Mouse (Mus musculus) midbrain, embryonic 11.5 days (tissue): ENCODE data around the gene Eftud2. TPM values are rescaled to one million over a fixed set of nuclear protein-coding genes. Genes with fewer than 3 reads are reported as not detected.

Source experiments
- ATAC-seq: fragments of 200-750 bp; cut with Nextera tagmentation; 2 replicates; pipeline ENCODE4 v1.8.0; 2017; ENCODE audit warnings: moderate TSS enrichment, moderate library complexity; ENCODE audit not compliant: low FRiP score
- DNase-seq: peaks from one replicate; pipeline ENCODE4 v3.0.0; 2015; ENCODE audit warnings: low spot score; ENCODE audit errors: missing footprints
- H3K27ac ChIP-seq: fragments of 300-500 bp; sonication (generic); 2 replicates; pipeline ENCODE4 v1.5.1; 2014; ENCODE audit warnings: low read depth, low read length
- H3K27me3 ChIP-seq: fragments of 300-500 bp; sonication (generic); 2 replicates; pipeline ENCODE4 v1.6.1; 2014; ENCODE audit warnings: mild to moderate bottlenecking, low read length, moderate library complexity, mixed read lengths; ENCODE audit not compliant: control insufficient read depth, insufficient read depth
- H3K36me3 ChIP-seq: fragments of 300-500 bp; sonication (generic); 2 replicates; pipeline ENCODE4 v1.6.1; 2014; ENCODE audit warnings: mild to moderate bottlenecking, low read length, moderate library complexity, mixed read lengths; ENCODE audit not compliant: control insufficient read depth, insufficient read depth
- H3K4me1 ChIP-seq: fragments of 300-500 bp; sonication (generic); 2 replicates; pipeline ENCODE4 v1.6.1; 2014; ENCODE audit warnings: low read length; ENCODE audit not compliant: control insufficient read depth, insufficient read depth
- H3K4me2 ChIP-seq: fragments of 300-500 bp; sonication (generic); 2 replicates; pipeline ENCODE4 v1.6.1; 2014; ENCODE audit warnings: mild to moderate bottlenecking, moderate library complexity
- H3K4me3 ChIP-seq: fragments of 300-500 bp; sonication (generic); 2 replicates; pipeline ENCODE4 v1.5.1; 2014; ENCODE audit warnings: low read depth, low read length
- H3K9ac ChIP-seq: fragments of 300-500 bp; sonication (generic); 2 replicates; pipeline ENCODE4 v1.6.1; 2014; ENCODE audit warnings: low read length
- H3K9me3 ChIP-seq: fragments of 300-500 bp; sonication (generic); 2 replicates; pipeline ENCODE4 v1.6.1; 2016; ENCODE audit warnings: low read length; ENCODE audit not compliant: control insufficient read depth
- WGBS: fragments of 180-500 bp; shearing (Covaris S2); extraction: QIAGEN DNeasy Blood & Tissue Kit; methylation state at CpG from one replicate; pipeline ENCODE4 v1.1.7; 2014; 5-methylcytosine and 5-hydroxymethylcytosine counted together
- polyA plus RNA-seq: library from polyadenylated mRNA; unstranded; fragments of >200 nt; fragmentation: Nextera tagmentation; extraction: Ambion mirVana; gene quantifications from 2 replicates; pipeline ENCODE4 v1.2.1, GENCODE M21; 2014

Eftud2 gene
- polyA plus RNA-seq, 1 experiment from 2014 or later: 252 TPM

DNA sequence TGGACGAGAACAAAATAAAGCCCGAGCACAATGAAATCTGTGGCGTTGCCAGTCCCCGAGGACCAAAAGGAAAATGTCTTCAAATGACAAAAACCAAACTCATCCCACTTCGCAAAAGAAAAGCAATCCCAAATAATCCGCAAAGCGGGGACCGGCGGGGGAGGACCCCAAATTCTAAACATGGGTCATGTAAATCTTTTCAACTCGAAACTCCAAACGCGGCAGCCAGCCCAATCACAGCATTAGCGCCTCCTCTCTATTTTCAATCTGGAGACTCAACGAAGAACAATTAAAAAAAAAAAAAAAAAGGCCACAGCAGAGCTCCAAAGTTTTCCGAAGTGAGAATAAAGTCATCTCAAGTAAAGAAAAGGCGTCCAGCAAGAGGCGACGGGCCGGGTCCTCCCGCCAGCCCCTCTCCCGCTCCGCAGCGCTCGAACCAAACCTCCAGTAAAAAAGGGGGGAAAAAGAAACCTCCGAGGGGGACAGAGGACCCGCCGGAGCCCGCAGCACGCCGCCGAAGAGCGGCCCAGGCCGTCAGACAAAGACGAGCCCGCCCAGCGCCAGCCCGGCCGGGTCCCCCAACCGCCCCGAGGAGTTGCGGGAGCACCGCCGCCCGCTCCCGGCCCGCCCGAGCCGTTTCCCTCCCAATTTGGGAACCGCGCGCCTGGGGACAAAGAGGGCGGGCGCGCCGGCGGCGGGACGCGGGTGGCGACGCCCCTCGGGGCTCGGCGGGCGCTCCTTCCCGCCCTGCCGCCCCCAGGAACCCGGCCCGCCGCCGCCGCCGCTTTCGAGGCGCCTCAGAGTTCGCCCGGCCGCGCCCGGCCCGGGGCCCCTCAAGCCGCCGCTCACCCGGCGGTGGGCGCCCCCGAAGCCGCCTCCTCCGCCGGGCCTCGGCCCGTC, 62.4 kb downstream of the Eftud2 start:
- peak overlapping the region; percentile 92 for H3K27ac ChIP-seq
- H3K4me2 ChIP-seq: peak overlapping the region; percentile 56
- peak overlapping the region; percentile 98 for H3K9ac ChIP-seq
- H3K27me3 ChIP-seq: peaks cover 2% of the 10 kb centered on the region; the same call in 1 of the 2 replicates
- DNase-seq: peak; percentile 95
- H3K9me3 ChIP-seq: no peaks in the 10 kb centered on the region
- WGBS: under 1% methylated on average over 46 of the region's 92 CpGs
- ATAC-seq: peak; percentile 56
- no peaks in the 10 kb centered on the region for H3K36me3 ChIP-seq
- peaks cover 16% of the 10 kb centered on the region for H3K4me1 ChIP-seq
- peak overlapping the region; percentile 88 for H3K4me3 ChIP-seq

DNA sequence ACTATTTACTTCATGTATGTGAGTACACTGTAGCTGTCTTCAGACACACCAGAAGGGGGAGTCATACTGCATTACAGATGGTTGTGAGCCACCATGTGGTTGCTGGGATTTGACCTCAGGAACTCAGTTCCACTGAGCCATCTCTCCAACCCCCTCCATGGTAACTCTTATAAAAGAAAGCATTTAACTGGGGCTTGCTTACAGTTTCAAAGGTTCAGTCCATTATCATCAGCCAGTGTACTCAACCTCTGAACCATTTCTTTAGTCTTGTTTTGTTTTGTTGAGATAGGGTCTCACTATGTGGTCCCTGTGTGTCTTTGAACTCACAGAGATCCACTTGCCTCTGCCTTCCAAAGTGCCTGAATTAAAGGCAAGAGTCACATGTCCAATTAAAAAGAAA, 65.9 kb downstream of the Eftud2 start:
- ATAC-seq: no peak
- H3K4me1 ChIP-seq: peaks cover 16% of the 10 kb centered on the region

DNA sequence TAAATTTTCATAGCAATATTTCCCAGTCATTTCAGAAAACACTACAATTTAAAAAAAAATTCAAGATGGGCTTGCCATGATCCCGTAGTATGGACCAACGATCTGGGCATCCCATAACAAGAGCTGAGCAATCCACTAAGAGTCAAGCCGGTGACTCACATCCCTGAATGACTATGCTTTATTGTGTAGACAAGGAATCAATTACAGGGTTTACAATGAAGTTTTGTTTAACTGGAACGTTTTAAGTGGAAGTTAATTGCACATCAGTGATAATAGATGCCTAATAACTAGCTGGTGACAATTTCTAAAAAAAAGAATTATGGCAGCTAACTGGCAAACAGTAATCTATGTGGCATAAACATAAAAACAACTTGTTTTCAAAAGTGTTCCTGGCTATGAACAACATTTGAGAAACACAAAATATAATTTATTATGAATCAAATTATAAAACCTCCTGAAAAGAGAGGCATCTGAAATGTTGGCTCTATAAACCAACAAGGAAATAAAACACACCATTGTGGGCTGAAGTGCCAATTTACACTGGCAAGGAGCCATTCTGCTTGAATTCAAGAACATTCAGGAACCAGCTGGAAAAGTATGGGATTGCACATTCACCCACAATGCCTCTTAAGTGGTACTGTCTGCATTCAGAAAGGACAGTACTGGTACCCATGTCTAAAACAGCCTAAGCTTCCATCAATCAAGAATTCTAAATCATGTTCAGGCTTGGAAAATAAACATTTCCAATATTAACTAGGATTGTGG, 69.9 kb downstream of the Eftud2 start:
- 77% methylated on average over 4 of the region's 4 CpGs for WGBS
- no peaks in the 10 kb centered on the region for H3K9me3 ChIP-seq
- ATAC-seq (no peak), DNase-seq (no peak)
- H3K9ac ChIP-seq: no peak overlapping the region
- no peaks in the 10 kb centered on the region; the same call in 1 of the 2 replicates for H3K4me1 ChIP-seq
- no peak overlapping the region for H3K4me3 ChIP-seq
- H3K36me3 ChIP-seq: no peaks in the 10 kb centered on the region
- no peaks in the 10 kb centered on the region for H3K27me3 ChIP-seq
- H3K27ac ChIP-seq: no peak overlapping the region
- H3K4me2 ChIP-seq: no peak overlapping the region

More for the DNA sequence above, 65.9 kb downstream of the Eftud2 start:
- Histone ChIP-seq H3K9me3 (no peaks in the 10 kb centered on the region), H3K9ac (no peak overlapping the region), H3K27ac (no peak overlapping the region), H3K4me3 (no peak overlapping the region), H3K36me3 (no peaks in the 10 kb centered on the region), H3K27me3 (0 out of 2 replicates have a peak, but pooled peaks cover under 1% of the 10 kb centered on the region), H3K4me2 (no peak overlapping the region)
- no peak for DNase-seq

DNA sequence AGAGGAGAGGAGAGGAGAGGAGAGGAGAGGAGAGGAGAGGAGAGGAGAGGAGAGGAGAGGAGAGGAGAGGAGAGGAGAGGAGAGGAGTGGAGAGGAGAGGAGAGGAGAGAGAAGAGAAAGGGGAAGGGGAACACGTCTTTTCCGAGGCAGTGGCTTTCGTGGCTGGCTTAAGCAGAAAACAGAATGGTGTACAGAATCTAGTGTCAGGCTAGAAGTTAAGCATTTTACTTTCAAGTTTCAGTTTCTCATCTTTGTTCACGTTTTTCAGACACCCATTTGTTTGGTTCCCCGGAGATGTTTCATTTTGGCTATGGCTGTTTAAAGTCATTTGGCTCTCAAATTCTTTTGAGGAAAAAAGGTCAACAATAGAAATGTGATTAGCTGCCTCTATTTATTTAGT, 72.5 kb downstream of the Eftud2 start:
- H3K4me3 ChIP-seq: no peak overlapping the region
- H3K36me3 ChIP-seq: peaks cover 5% of the 10 kb centered on the region; the same call in 1 of the 2 replicates
- no peak overlapping the region for H3K4me2 ChIP-seq
- no peak overlapping the region for H3K9ac ChIP-seq
- H3K27me3 ChIP-seq: no peaks in the 10 kb centered on the region
- WGBS: 83% methylated on average over 5 of the region's 5 CpGs
- H3K4me1 ChIP-seq: no peaks in the 10 kb centered on the region
- H3K27ac ChIP-seq: no peak overlapping the region
- DNase-seq (no peak), ATAC-seq (no peak)
- no peaks in the 10 kb centered on the region for H3K9me3 ChIP-seq

DNA sequence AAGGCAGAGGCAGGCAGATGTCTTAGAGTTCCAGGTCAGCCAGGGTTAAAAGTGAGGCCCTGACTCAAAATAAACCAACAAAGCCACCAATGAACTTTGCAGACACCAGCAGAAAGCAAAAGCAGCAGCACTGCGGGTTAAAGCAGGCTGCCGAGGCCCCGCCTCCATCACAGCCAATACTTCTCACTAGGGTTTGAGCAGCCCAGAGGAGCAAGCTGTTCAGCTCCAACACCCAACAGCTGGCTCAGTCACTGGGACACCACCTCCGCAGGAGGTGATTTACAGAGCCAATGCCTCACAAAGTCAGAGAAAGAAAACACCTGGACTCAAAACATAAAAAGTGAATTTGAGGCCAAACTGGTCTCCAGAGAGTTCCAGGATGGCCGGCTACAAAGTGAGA, 77.3 kb downstream of the Eftud2 start:
- H3K27ac ChIP-seq: no peak overlapping the region
- no peak for ATAC-seq
- H3K4me1 ChIP-seq: no peaks in the 10 kb centered on the region
- no peaks in the 10 kb centered on the region for H3K27me3 ChIP-seq
- H3K4me2 ChIP-seq: no peak overlapping the region
- no peak overlapping the region for H3K9ac ChIP-seq
- no peak overlapping the region for H3K4me3 ChIP-seq
- peaks cover 14% of the 10 kb centered on the region for H3K36me3 ChIP-seq
- no peak for DNase-seq
- WGBS: 86% methylated on average over 5 of the region's 5 CpGs
- no peaks in the 10 kb centered on the region for H3K9me3 ChIP-seq

DNA sequence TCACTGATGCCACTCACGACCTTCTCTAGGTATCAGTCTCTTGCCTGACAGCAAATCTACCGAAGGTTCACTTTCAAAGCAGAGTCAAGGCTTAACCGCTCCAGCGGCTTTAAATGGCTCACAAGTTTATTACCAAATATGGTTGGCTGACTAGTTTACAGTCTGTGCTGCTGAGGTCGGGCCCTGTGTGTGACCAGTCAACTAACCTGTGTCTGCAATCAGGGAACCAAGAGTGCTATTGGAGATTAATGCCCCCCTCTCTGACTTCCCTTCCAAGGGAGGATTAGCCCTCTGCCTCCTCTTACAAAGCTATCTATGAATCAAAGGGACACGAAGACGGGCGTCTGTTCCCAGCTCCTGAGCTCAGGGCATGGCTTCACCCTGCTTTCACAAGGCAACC, 86.6 kb downstream of the Eftud2 start:
- 52% methylated on average over 8 of the region's 8 CpGs for WGBS
- ATAC-seq (no peak), DNase-seq (no peak)
- H3K9me3 ChIP-seq: no peaks in the 10 kb centered on the region
- H3K4me2 ChIP-seq: no peak overlapping the region
- peaks cover 6% of the 10 kb centered on the region; the same call in 1 of the 2 replicates for H3K36me3 ChIP-seq
- H3K27me3 ChIP-seq: no peaks in the 10 kb centered on the region
- no peak overlapping the region for H3K9ac ChIP-seq
- H3K4me3 ChIP-seq: no peak overlapping the region
- H3K4me1 ChIP-seq: no peaks in the 10 kb centered on the region
- no peak overlapping the region for H3K27ac ChIP-seq

DNA sequence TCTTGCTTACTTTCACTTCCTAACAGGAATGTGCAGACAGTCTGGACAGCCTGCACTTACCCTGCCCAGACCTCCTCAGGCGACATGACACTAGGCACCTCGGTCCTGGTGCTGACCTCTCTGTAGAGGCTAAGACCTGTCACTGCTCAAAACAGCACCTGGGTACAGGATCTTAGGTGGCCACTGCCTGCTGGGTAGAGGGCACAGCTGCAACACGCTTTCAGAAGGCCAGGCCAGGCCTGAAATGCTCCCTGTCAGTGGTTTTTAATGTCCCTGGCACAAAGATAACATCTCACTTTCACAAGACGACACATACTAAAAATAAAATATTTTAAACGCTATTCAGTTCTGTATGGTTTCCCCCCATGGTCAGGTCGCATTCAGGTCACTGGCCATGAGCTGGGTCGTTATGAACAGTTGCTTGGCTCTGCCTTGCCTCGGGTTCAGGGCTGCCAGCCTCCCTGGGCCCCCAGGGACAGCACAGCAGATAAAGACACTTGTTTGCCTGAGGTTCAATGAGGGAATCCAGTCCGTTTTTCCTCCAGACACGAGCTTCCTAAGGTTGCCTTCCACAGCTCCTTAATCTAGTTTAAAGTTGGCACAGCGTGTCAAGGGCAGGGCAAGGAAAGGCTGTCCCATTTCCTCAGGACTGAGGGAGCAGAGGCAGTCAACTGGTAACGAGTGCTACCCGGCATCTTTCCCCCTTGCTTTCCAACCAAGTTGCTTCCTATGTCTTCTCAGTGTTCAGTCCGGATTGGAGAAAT, 88.9 kb downstream of the Eftud2 start:
- ATAC-seq (no peak), DNase-seq (no peak)
- WGBS: 72% methylated on average over 14 of the region's 14 CpGs
- Histone ChIP-seq H3K4me2 (no peak overlapping the region), H3K9me3 (no peaks in the 10 kb centered on the region), H3K4me3 (no peak overlapping the region), H3K9ac (no peak overlapping the region), H3K27me3 (no peaks in the 10 kb centered on the region), H3K36me3 (no peaks in the 10 kb centered on the region; the same call in 1 of the 2 replicates), H3K4me1 (no peaks in the 10 kb centered on the region), H3K27ac (no peak overlapping the region)
